Mouse (Mus musculus): Measurements from ENCODE around the gene Tex29. TPM values are rescaled to one million over a fixed set of nuclear protein-coding genes. Genes with fewer than 3 reads are reported as not detected.
A peak's percentile ranks its signal among the peaks of the same experiment; 100 is the strongest.

The Tex29 gene
- polyA plus RNA-seq, 1 experiment from 2014 or later = not detected

DNA sequence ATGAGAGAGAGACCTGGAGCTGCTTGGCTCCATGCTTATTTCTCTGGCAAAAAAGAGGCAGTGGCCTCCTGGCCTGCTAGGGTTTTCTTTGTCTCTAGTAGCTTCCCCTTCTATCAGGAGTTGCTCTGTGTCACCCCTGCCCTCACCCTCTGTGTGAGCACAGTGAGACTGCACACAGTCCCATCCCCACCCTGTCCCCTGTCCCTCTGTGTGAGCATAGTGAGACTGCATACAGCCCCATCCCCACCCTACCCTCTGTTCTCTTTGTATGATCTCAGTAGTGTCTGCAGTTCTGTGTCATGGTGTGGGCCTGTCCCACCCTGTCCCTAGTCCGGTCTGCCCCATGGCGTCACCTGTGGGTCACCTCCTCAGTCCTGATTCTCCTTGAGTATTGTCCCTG, 46.5 kb downstream of the Tex29 start:
- Histone ChIP-seq H3K9ac (no peak overlapping the region), H3K9me3 (no peaks in the 10 kb centered on the region), H3K4me3 (no peak overlapping the region), H3K4me2 (no peak overlapping the region), H3K27ac (no peak overlapping the region), H3K36me3 (no peaks in the 10 kb centered on the region), H3K4me1 (no peaks in the 10 kb centered on the region), H3K27me3 (no peaks in the 10 kb centered on the region)
- WGBS = 91% methylated on average over 2 of the region's 2 CpGs
- ATAC-seq (ENCODE audit: borderline replicate concordance, extremely low read depth, low FRiP score, low TSS enrichment) = no peak

DNA sequence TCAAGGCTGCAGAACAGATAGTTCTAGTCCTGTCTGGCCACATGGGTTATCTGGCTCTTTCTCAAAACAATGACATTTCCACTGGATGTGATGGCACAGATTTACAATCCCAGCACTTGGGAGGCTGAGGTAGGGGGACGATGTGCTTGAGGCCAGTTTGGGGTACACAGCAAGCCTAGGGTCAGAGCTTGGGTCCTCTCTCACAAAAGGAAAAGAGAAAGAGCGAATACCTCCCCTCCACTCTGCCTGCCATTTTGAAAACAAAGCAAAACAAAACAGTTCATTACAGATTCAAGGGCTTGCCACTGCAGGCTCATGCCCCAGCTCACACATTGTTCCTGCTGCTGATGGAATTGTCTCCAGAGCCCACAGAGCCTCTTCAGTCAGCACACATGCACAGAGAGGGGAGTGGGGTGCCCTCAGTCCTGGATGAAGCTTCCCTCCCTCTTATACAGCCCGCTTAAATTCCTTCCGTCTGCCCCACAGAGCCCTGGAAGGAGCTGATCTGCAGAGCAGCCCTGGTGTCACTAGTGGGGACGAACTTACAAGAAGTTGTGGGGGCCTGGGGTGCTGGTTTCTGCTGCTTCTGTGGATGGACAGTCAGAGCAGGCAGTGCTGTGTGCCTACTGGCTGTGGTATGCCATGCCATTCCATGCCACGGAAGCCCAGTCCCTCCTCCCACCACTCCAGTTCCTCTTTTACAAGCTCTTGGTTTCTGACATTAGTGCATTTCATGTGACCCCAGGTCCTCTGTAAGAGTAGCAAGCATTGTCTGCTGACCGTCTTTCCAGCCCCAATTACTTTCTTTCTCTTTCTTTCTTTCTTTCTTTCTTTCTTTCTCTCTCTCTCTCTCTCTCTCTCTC, 49.1 kb downstream of the Tex29 start:
- Histone ChIP-seq H3K27me3 (no peaks in the 10 kb centered on the region), H3K4me1 (no peaks in the 10 kb centered on the region), H3K36me3 (no peaks in the 10 kb centered on the region), H3K4me3 (no peak overlapping the region), H3K9me3 (no peaks in the 10 kb centered on the region), H3K9ac (no peak overlapping the region), H3K4me2 (no peak overlapping the region), H3K27ac (no peak overlapping the region)
- WGBS = 68% methylated on average over 7 of the region's 7 CpGs
- ATAC-seq (ENCODE audit: borderline replicate concordance, extremely low read depth, low FRiP score, low TSS enrichment) = no peak

DNA sequence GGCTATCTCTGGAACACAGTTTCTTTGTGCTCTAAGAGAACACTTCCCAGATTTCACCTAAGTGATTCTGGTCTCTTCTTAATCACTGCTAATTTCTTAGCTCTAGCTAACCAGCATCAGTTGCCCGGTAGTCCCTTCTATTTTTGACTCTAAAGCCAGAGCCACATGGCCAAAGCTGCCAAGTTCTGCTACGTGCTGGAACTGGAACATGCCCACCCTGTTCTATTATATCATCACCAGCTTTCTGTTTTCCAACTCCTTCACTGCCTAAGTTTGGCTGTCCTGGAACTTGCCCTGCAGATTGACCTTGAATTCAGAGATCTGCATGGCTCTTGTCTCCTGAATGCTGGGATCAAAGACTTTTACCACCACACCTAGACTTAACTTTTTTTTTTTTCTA, 52.5 kb downstream of the Tex29 start:
- H3K27ac ChIP-seq = no peak overlapping the region
- no peaks in the 10 kb centered on the region for H3K36me3 ChIP-seq
- no peaks in the 10 kb centered on the region for H3K27me3 ChIP-seq
- WGBS = 85% methylated on average over 2 of the region's 2 CpGs
- H3K9me3 ChIP-seq = no peaks in the 10 kb centered on the region
- ATAC-seq (ENCODE audit: borderline replicate concordance, extremely low read depth, low FRiP score, low TSS enrichment) = no peak
- no peak overlapping the region for H3K9ac ChIP-seq
- no peak overlapping the region for H3K4me3 ChIP-seq
- H3K4me1 ChIP-seq = no peaks in the 10 kb centered on the region
- H3K4me2 ChIP-seq = no peak overlapping the region

DNA sequence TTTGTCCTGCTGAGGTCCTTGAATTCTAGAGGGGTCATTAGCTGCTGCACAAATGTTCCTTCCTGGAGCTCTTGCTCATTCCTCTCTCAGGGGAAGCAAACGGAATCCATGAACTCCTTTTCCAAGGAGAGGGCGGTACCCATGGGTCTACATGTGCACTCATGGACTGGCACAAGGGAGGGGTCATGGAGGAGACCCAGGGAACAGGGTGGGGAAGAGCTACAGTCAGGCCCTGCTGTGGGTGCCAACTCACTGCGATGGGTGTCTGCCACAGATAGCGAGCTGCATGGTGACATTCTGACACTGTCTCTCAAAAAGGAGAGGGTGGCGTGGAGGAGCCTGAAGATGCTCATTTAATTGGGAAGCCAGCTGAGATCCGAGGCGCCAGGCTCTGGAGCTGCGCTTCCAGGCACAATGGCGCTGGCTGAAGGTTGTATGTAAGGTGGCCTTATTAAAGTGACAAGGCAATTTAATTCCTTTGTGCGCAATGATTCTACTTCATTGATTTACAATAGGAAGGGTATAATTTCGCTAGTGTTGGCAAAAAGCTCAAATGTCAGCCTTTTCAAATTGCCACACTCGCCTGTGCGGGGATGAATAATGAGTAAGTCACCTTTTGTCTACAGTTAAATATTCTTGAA, 55.9 kb downstream of the Tex29 start:
- no peak overlapping the region for H3K27ac ChIP-seq
- no peak overlapping the region for H3K4me3 ChIP-seq
- H3K4me2 ChIP-seq = no peak overlapping the region
- no peaks in the 10 kb centered on the region for H3K9me3 ChIP-seq
- no peak for ATAC-seq (ENCODE audit: borderline replicate concordance, extremely low read depth, low FRiP score, low TSS enrichment)
- H3K36me3 ChIP-seq = no peaks in the 10 kb centered on the region
- no peak overlapping the region for H3K9ac ChIP-seq
- WGBS = 81% methylated on average over 13 of the region's 13 CpGs
- H3K27me3 ChIP-seq = no peaks in the 10 kb centered on the region
- 0 out of 2 replicates have a peak, but pooled peaks cover 5% of the 10 kb centered on the region for H3K4me1 ChIP-seq

DNA sequence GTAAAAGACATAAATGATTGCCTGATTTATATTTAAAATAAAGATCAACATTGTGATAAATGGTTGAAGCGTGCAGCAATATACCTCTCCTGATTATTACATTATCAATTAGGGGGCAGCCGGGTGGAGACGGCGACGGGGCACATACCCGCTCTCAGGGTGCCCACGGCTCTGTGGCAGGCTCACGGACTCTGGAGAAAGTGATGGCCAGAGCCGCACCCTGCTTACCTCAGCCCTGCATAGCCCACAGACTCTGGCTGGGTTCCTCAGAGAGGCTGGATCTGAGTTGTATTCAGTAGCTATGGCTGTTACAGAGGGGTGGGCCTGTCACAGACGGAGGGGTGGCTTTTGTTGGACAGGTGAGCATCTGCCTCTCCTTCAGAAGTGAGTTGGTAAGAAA, 56.4 kb downstream of the Tex29 start:
- Histone ChIP-seq H3K4me3 (no peak overlapping the region), H3K36me3 (no peaks in the 10 kb centered on the region), H3K9me3 (no peaks in the 10 kb centered on the region), H3K4me1 (0 out of 2 replicates have a peak, but pooled peaks cover 5% of the 10 kb centered on the region), H3K9ac (no peak overlapping the region), H3K27ac (no peak overlapping the region), H3K4me2 (no peak overlapping the region), H3K27me3 (no peaks in the 10 kb centered on the region)
- 84% methylated on average over 10 of the region's 10 CpGs for whole genome bisulfite sequencing
- ATAC-seq (ENCODE audit: borderline replicate concordance, extremely low read depth, low FRiP score, low TSS enrichment) = no peak

DNA sequence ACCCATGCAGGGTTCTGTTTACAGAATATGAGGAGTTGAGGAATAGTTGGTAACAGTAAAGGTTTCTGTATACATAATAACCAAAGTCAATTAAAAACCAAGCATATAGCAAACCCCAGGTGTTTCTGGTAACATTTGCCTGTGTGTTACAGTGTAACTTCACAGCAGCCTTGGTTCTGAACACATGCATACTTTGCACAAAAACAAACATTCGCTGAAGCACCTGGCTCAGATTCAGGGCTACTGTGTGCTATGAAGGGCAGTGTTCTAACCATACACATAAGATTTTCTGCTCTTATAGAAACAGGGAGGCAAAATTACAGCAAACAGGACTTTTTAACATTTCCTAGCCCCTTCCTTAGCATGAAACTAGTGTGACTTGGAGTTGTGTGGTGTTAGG, 58.5 kb downstream of the Tex29 start:
- Histone ChIP-seq H3K27ac (0 out of 2 replicates have a peak overlapping the region, but pooled peaks have one; percentile 19), H3K4me2 (no peak overlapping the region), H3K27me3 (no peaks in the 10 kb centered on the region), H3K36me3 (no peaks in the 10 kb centered on the region), H3K9me3 (no peaks in the 10 kb centered on the region), H3K4me3 (no peak overlapping the region), H3K4me1 (0 out of 2 replicates have a peak, but pooled peaks cover 5% of the 10 kb centered on the region), H3K9ac (no peak overlapping the region)
- WGBS = 49% methylated on average over 1 of the region's 1 CpGs
- no peak for ATAC-seq (ENCODE audit: borderline replicate concordance, extremely low read depth, low FRiP score, low TSS enrichment)

Other genes with a start within 250 kb of the Tex29 start
- 71.4 and 82.5 TPM in 2 replicates for gene Ankrd10, start 204.7 kb upstream of the Tex29 start, polyA plus RNA-seq (2015; fragmentation: Nextera tagmentation; extraction: Ambion mirVana)
- gene 1700016D06Rik, start 139.4 kb upstream of the Tex29 start, polyA plus RNA-seq (2015; fragmentation: Nextera tagmentation; extraction: Ambion mirVana) = not detected in 2 replicates
- gene Arhgef7, start 112.8 kb upstream of the Tex29 start, polyA plus RNA-seq (2015; fragmentation: Nextera tagmentation; extraction: Ambion mirVana) = 35.1 and 39.0 TPM in 2 replicates